Mouse (Mus musculus) lung, embryonic 16.5 days (tissue): Measurements from ENCODE around the gene 1110004F10Rik. TPM values are rescaled to one million over a fixed set of nuclear protein-coding genes. Genes with fewer than 3 reads are reported as not detected.

ENCODE experiments used
- ATAC-seq: fragments of 200-750 bp; cut with Nextera tagmentation; 2 replicates; pipeline ENCODE4 v1.8.0; 2017; ENCODE audit warnings: low read depth, mild to moderate bottlenecking, moderate library complexity
- H3K27ac ChIP-seq: fragments of 300-500 bp; sonication (generic); 2 replicates; pipeline ENCODE4 v1.5.1; 2014; ENCODE audit warnings: mild to moderate bottlenecking, control low read depth, low read length
- H3K27me3 ChIP-seq: fragments of 300-500 bp; sonication (generic); 2 replicates; pipeline ENCODE4 v1.6.1; 2014; ENCODE audit warnings: low read depth, low read length, mixed read lengths; ENCODE audit not compliant: control insufficient read depth, insufficient read depth
- H3K36me3 ChIP-seq: fragments of 300-500 bp; sonication (generic); 2 replicates; pipeline ENCODE4 v1.6.1; 2014; ENCODE audit warnings: low read length; ENCODE audit not compliant: control insufficient read depth, insufficient read depth
- H3K4me1 ChIP-seq: fragments of 300-500 bp; sonication (generic); replicated peaks from 2 replicates; pipeline ENCODE4 v1.6.1; 2014; ENCODE audit warnings: low read length, mixed read lengths; ENCODE audit not compliant: control insufficient read depth, insufficient read depth
- H3K4me2 ChIP-seq: fragments of 300-500 bp; sonication (generic); 2 replicates; pipeline ENCODE4 v1.6.1; 2014; ENCODE audit warnings: low read depth, low read length, control low read depth
- H3K4me3 ChIP-seq: fragments of 300-500 bp; sonication (generic); 2 replicates; pipeline ENCODE4 v1.5.1; 2014; ENCODE audit warnings: mild to moderate bottlenecking, low read length, control low read depth
- H3K9ac ChIP-seq: fragments of 300-500 bp; sonication (generic); 2 replicates; pipeline ENCODE4 v1.6.1; 2014; ENCODE audit warnings: low read length, control low read depth
- H3K9me3 ChIP-seq: fragments of 300-500 bp; sonication (generic); 2 replicates; pipeline ENCODE4 v1.6.1; 2016; ENCODE audit warnings: low read length; ENCODE audit not compliant: control insufficient read depth
- WGBS: fragments of 180-500 bp; shearing (Covaris S2); extraction: QIAGEN DNeasy Blood & Tissue Kit; methylation state at CpG from one replicate; pipeline ENCODE4 v1.1.7; 2014; 5-methylcytosine and 5-hydroxymethylcytosine counted together
- polyA plus RNA-seq: library from polyadenylated mRNA; unstranded; fragments of >200 nt; fragmentation: Nextera tagmentation; extraction: Ambion mirVana; gene quantifications from 2 replicates; pipeline ENCODE4 v1.2.1, GENCODE M21; 2015

1110004F10Rik gene
- polyA plus RNA-seq, 1 experiment from 2014 or later = 249 TPM

DNA sequence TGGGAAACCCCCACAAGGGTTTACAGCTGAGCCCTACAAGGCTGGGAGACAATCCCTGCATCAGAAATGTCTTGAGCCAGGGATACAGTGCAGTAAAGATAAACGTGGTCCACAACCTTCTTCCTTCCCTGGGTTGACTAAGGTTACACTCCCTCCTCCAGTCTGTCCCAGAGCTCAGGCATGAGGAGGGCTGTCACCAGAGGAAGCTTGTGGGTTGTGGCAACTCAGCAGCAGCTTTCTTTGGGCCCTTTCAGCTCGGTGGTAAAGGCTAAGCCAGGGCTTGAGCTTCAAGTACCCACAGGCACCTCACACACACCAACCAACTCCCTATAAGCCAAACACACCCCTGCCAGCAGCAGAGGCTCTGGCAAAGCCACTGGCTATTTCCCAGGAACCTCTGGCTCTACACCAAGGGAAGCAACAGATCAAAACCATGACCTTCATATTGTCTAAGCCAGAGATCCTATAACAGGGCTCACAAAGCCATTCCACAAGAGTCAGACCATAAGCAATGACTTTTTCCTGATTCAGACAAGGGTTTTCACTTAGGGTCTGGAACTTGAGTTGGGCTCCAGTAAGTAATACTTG lies 114.7 kb downstream of the 1110004F10Rik start:
- Histone ChIP-seq H3K4me3 (no peak overlapping the region), H3K4me1 (no peaks in the 10 kb centered on the region; the same call in 1 of the 2 replicates), H3K4me2 (no peak overlapping the region), H3K9me3 (no peaks in the 10 kb centered on the region), H3K27ac (no peak overlapping the region), H3K27me3 (no peaks in the 10 kb centered on the region), H3K36me3 (no peaks in the 10 kb centered on the region; the same call in 1 of the 2 replicates), H3K9ac (no peak overlapping the region)
- no peak for ATAC-seq
- 44% methylated on average over 2 of the region's 2 CpGs for WGBS

Other genes with a start within 250 kb of the 1110004F10Rik start
- 20.7 and 20.9 TPM in 2 replicates for gene Sox6, start 601 bp upstream of the 1110004F10Rik start, polyA plus RNA-seq
- 1.3 and 1.5 TPM in 2 replicates for gene Gm4353, start 45.2 kb downstream of the 1110004F10Rik start, polyA plus RNA-seq